Mouse (Mus musculus) midbrain, embryonic 15.5 days (tissue): ENCODE data around the gene Nid1. TPM values are rescaled to one million over a fixed set of nuclear protein-coding genes. Genes with fewer than 3 reads are reported as not detected.

ENCODE experiments used
- ATAC-seq: fragments of 200-750 bp; cut with Nextera tagmentation; replicated peaks from 2 replicates; pipeline ENCODE4 v1.8.0; 2017; ENCODE audit warnings: moderate TSS enrichment
- H3K27ac ChIP-seq: fragments of 300-500 bp; sonication (generic); 2 replicates; pipeline ENCODE4 v1.5.1; 2015; ENCODE audit warnings: mild to moderate bottlenecking, inconsistent platforms
- H3K27me3 ChIP-seq: fragments of 300-500 bp; sonication (generic); replicated peaks from 2 replicates; pipeline ENCODE4 v1.6.1; 2015; ENCODE audit warnings: inconsistent platforms
- H3K36me3 ChIP-seq: fragments of 300-500 bp; sonication (generic); replicated peaks from 2 replicates; pipeline ENCODE4 v1.6.1; 2015; ENCODE audit warnings: inconsistent platforms
- H3K4me1 ChIP-seq: fragments of 300-500 bp; sonication (generic); 2 replicates; pipeline ENCODE4 v1.6.1; 2015; ENCODE audit warnings: inconsistent platforms
- H3K4me2 ChIP-seq: fragments of 300-500 bp; sonication (generic); 2 replicates; pipeline ENCODE4 v1.6.1; 2015; ENCODE audit warnings: inconsistent platforms, mild to moderate bottlenecking, moderate library complexity
- H3K4me3 ChIP-seq: fragments of 300-500 bp; sonication (generic); 2 replicates; pipeline ENCODE4 v1.5.1; 2015; ENCODE audit warnings: mild to moderate bottlenecking, inconsistent platforms
- H3K9ac ChIP-seq: fragments of 300-500 bp; sonication (generic); 2 replicates; pipeline ENCODE4 v1.6.1; 2015; ENCODE audit warnings: mild to moderate bottlenecking, inconsistent platforms
- H3K9me3 ChIP-seq: fragments of 300-500 bp; sonication (generic); 2 replicates; pipeline ENCODE4 v1.6.1; 2016; ENCODE audit warnings: inconsistent platforms
- WGBS: fragments of 180-500 bp; shearing (Covaris S2); methylation state at CpG from one replicate; pipeline ENCODE4 v1.1.7; 2015; ENCODE audit warnings: mixed read lengths; 5-methylcytosine and 5-hydroxymethylcytosine counted together
- polyA plus RNA-seq: library from polyadenylated mRNA; unstranded; fragments of >200 nt; fragmentation: Nextera tagmentation; extraction: Ambion mirVana; gene quantifications from 2 replicates; pipeline ENCODE4 v1.2.1, GENCODE M21; 2015

The Nid1 gene
- polyA plus RNA-seq, 1 experiment from 2014 or later: 38.6 TPM

DNA sequence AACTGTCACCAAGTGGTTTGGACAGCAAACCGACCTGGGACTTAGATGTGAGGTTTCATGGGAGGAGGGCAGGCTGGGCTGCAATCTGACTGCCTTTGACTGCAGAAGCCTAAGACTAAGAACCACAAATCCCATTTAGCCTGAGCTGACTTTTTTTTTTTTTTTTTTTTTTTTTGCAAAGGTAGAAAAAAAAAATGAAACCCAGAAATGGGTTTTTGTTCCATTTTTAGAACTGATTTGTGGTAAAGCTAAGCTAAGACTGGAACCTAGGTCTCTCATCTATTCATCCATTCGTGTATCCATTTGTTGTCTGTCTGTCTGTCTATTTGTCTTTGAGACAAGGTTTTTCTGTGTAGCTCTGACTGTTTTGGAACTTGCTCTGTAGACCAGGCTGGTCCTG, 120.9 kb downstream of the Nid1 start:
- no peaks in the 10 kb centered on the region for H3K9me3 ChIP-seq
- WGBS: 74% methylated on average over 2 of the region's 2 CpGs
- H3K4me1 ChIP-seq: no peaks in the 10 kb centered on the region
- no peak for ATAC-seq
- H3K4me3 ChIP-seq: no peak overlapping the region
- H3K27me3 ChIP-seq: no peaks in the 10 kb centered on the region
- H3K4me2 ChIP-seq: no peak overlapping the region
- H3K27ac ChIP-seq: no peak overlapping the region
- no peak overlapping the region for H3K9ac ChIP-seq
- H3K36me3 ChIP-seq: no peaks in the 10 kb centered on the region

- 81% methylated on average over 5 of the region's 5 CpGs for WGBS
- no peak for ATAC-seq
- H3K36me3 ChIP-seq: no peaks in the 10 kb centered on the region
These were observed 121.5 kb downstream of the Nid1 start for GRCm38 (mm10) chr13:13558900-13559299.

More at GRCm38 (mm10) chr13:13558900-13559299, 121.5 kb downstream of the Nid1 start:
- H3K27me3 ChIP-seq: no peaks in the 10 kb centered on the region
- no peak overlapping the region for H3K4me3 ChIP-seq
- H3K9ac ChIP-seq: no peak overlapping the region
- H3K4me2 ChIP-seq: no peak overlapping the region
- H3K4me1 ChIP-seq: no peaks in the 10 kb centered on the region
- H3K9me3 ChIP-seq: no peaks in the 10 kb centered on the region
- no peak overlapping the region for H3K27ac ChIP-seq

Other genes with a start within 250 kb of the Nid1 start
- 28.5 and 29.9 TPM in 2 replicates for gene Gpr137b, start 43.5 kb upstream of the Nid1 start, polyA plus RNA-seq
- gene Lyst, start 152.8 kb downstream of the Nid1 start, polyA plus RNA-seq: 5.1 and 5.6 TPM in 2 replicates